Mouse (Mus musculus) heart, postnatal 0 days (tissue): ENCODE measurements around the gene Washc2. TPM values are rescaled to one million over a fixed set of nuclear protein-coding genes. Genes with fewer than 3 reads are reported as not detected.
"Not testable (repeated sequence)": the region's sequence is repeated elsewhere in the genome, so short reads cannot be mapped to it uniquely, and the experiment has no call there.

Source experiments
- ATAC-seq: fragments of 200-750 bp; cut with Nextera tagmentation; 2 replicates; pipeline ENCODE4 v1.8.0; 2017; ENCODE audit warnings: low read depth, moderate number of reproducible peaks, moderate library complexity; ENCODE audit not compliant: insufficient read depth
- DNase-seq: peaks from one replicate; pipeline ENCODE4 v3.0.0-alpha.2; 2016; ENCODE audit warnings: low spot score
- H3K27ac ChIP-seq: fragments of 300-500 bp; sonication (generic); 2 replicates; pipeline ENCODE4 v1.5.1; 2014; ENCODE audit warnings: low read depth, mild to moderate bottlenecking
- H3K27me3 ChIP-seq: fragments of 300-500 bp; sonication (generic); 2 replicates; pipeline ENCODE4 v1.6.1; 2014; ENCODE audit warnings: low read length, mixed read lengths; ENCODE audit not compliant: control insufficient read depth, insufficient read depth
- H3K36me3 ChIP-seq: fragments of 300-500 bp; sonication (generic); replicated peaks from 2 replicates; pipeline ENCODE4 v1.6.1; 2014; ENCODE audit warnings: low read length, mixed read lengths; ENCODE audit not compliant: control insufficient read depth, insufficient read depth
- H3K4me1 ChIP-seq: fragments of 300-500 bp; sonication (generic); 2 replicates; pipeline ENCODE4 v1.6.1; 2014; ENCODE audit warnings: antibody characterized with exemption; ENCODE audit not compliant: control insufficient read depth, insufficient read depth
- H3K4me2 ChIP-seq: fragments of 300-500 bp; sonication (generic); 2 replicates; pipeline ENCODE4 v1.6.1; 2014; ENCODE audit warnings: low read depth, mild to moderate bottlenecking, low read length, moderate library complexity
- H3K4me3 ChIP-seq: fragments of 300-500 bp; sonication (generic); 2 replicates; pipeline ENCODE4 v1.5.1; 2014; ENCODE audit warnings: low read depth, low read length
- H3K9ac ChIP-seq: fragments of 300-500 bp; sonication (generic); replicated peaks from 2 replicates; pipeline ENCODE4 v1.6.1; 2014; ENCODE audit warnings: low read depth, low read length, mixed read lengths
- H3K9me3 ChIP-seq: fragments of 300-500 bp; sonication (generic); replicated peaks from 2 replicates; pipeline ENCODE4 v1.6.1; 2016; ENCODE audit warnings: low read length; ENCODE audit not compliant: control insufficient read depth
- CTCF ChIP-seq: IDR thresholded peaks from 2 replicates; pipeline ENCODE4 v1.5.1; 2016; ENCODE audit warnings: antibody characterized with exemption, control low read depth, low read depth
- EP300 ChIP-seq: IDR thresholded peaks from 2 replicates; pipeline ENCODE4 v1.6.1; 2016; ENCODE audit warnings: antibody characterized with exemption, low read depth
- WGBS: fragments of 180-500 bp; shearing (Covaris S2); extraction: QIAGEN DNeasy Blood & Tissue Kit; methylation state at CpG from one replicate; pipeline ENCODE4 v1.1.7; 2014; 5-methylcytosine and 5-hydroxymethylcytosine counted together
- polyA plus RNA-seq: library from polyadenylated mRNA; unstranded; fragments of >200 nt; fragmentation: Nextera tagmentation; extraction: Ambion mirVana; gene quantifications from 2 replicates; pipeline ENCODE4 v1.2.1, GENCODE M21; 2015
- total RNA-seq: library from RNA; depleted of rRNA; stranded (reverse); fragments of >200 nt; gene quantifications from 2 replicates; pipeline ENCODE4 v1.2.3, GENCODE M21; 2014; ENCODE audit warnings: low replicate concordance

The Washc2 gene
- total and polyA plus RNA-seq, 2 experiments from 2014 or later = 30.3 to 57.1 TPM

DNA sequence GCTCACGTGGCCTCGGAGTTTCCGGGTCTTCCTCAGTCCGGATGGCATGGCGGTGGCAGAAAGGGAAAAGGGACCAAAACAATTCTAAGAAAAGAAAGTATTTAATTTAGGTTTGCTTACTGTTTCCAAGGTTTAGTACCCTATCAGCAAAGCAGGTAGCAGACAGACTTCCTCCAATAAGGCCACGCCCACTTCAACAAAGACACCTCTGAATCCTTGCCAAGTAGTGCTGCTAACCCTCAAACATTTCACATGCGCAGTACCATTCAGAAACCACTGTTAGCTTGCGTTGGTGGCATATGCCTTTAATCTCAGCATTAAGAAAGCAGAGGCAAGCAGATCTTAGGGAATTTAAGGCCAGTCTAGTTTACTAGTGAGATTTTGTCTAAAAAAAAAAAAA is 12.0 kb upstream of the Washc2 start:
- 0 out of 2 replicates have a peak, but pooled peaks cover 3% of the 10 kb centered on the region for H3K4me1 ChIP-seq
- DNase-seq (no peak), ATAC-seq (no peak)
- WGBS = 74% methylated on average over 8 of the region's 8 CpGs
- no peaks in the 10 kb centered on the region for H3K36me3 ChIP-seq
- no peaks in the 10 kb centered on the region for H3K27me3 ChIP-seq
- no peak for TF ChIP-seq EP300
- no peak for TF ChIP-seq CTCF
- no peaks in the 10 kb centered on the region for H3K9me3 ChIP-seq
- no peak overlapping the region for H3K4me3 ChIP-seq
- H3K4me2 ChIP-seq = no peak overlapping the region
- H3K27ac ChIP-seq = no peak overlapping the region
- no peak overlapping the region for H3K9ac ChIP-seq

DNA sequence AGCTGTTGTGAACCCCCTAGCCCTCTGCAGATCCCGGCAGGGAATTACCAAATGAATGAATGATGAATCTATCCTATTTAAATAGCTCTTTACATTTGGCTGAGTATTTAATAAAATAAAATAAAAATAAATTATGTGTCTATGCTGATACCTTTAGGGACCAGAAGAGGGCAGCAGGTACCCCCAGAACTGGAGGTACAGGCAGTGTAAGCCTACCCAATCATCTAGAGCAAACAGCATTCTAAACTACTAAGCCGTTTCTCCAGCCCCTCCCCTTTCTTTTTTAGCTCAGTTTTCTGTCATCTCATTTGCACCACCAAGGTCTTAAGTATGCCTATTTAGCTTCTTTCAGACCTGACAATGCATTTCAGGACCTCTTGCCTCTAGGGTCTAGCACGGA is 9.7 kb upstream of the Washc2 start:
- Histone ChIP-seq H3K4me3 (no peak overlapping the region), H3K4me1 (no peaks in the 10 kb centered on the region), H3K4me2 (no peak overlapping the region), H3K27ac (no peak overlapping the region), H3K9ac (no peak overlapping the region), H3K9me3 (no peaks in the 10 kb centered on the region), H3K27me3 (no peaks in the 10 kb centered on the region), H3K36me3 (no peaks in the 10 kb centered on the region)
- no peak for ATAC-seq
- peak; percentile 41 for DNase-seq
- peak; percentile 49 for TF ChIP-seq CTCF
- no peak for TF ChIP-seq EP300
- 31% methylated on average over 3 of the region's 3 CpGs for WGBS

DNA sequence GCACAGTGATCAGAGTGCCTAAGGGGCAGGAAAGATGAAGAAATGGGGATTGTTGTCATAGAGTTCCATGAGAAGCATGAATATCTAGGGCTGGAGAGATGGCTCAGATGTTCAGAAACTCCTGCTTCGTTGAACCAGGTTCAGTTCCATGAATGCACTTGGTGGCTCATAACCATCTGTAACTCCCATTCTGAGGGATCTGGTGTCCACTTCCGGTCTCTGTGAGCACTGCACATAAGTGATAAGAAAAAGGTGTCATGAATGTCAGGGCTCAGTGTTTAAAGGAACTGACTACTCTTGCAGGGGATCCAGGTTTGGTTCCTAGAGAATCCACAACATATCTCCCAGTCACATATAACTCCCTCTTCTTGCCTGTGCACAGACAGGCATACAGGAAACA is 8.2 kb upstream of the Washc2 start:
- Histone ChIP-seq H3K4me2 (no peak overlapping the region), H3K4me3 (no peak overlapping the region), H3K4me1 (no peaks in the 10 kb centered on the region), H3K27ac (no peak overlapping the region), H3K36me3 (no peaks in the 10 kb centered on the region), H3K9ac (no peak overlapping the region), H3K27me3 (no peaks in the 10 kb centered on the region), H3K9me3 (no peaks in the 10 kb centered on the region)
- TF ChIP-seq CTCF (no peak), EP300 (no peak)
- WGBS = 38% methylated on average over 2 of the region's 2 CpGs
- ATAC-seq (no peak), DNase-seq (no peak)

DNA sequence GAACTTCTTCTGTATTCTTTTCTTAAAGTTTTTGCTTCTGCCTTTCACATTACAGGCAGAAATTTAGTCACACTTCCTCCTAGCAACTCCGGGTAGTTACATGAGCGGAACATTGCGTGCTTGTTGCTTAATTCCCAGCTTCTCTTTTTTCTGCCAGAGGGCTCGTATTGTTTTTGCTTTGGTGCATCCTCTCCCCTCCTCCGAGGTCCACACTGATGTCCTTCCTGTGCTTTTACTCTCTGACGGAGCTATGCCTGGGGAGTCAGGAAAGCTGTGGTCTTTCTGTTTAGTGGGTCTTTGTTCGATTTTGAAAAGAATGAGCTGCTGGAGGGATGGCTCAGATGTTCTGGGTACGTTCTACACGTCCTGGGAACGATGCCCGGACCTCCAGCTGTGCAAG is 19.9 kb downstream of the Washc2 start:
- H3K4me1 ChIP-seq = no peaks in the 10 kb centered on the region
- no peak overlapping the region for H3K4me2 ChIP-seq
- WGBS = 67% methylated on average over 11 of the region's 11 CpGs
- no peaks in the 10 kb centered on the region for H3K27me3 ChIP-seq
- TF ChIP-seq CTCF (no peak), EP300 (no peak)
- ATAC-seq (no peak), DNase-seq (no peak)
- no peak overlapping the region for H3K4me3 ChIP-seq
- H3K9ac ChIP-seq = no peak overlapping the region
- H3K36me3 ChIP-seq = peaks cover 80% of the 10 kb centered on the region
- no peaks in the 10 kb centered on the region for H3K9me3 ChIP-seq
- no peak overlapping the region for H3K27ac ChIP-seq

DNA sequence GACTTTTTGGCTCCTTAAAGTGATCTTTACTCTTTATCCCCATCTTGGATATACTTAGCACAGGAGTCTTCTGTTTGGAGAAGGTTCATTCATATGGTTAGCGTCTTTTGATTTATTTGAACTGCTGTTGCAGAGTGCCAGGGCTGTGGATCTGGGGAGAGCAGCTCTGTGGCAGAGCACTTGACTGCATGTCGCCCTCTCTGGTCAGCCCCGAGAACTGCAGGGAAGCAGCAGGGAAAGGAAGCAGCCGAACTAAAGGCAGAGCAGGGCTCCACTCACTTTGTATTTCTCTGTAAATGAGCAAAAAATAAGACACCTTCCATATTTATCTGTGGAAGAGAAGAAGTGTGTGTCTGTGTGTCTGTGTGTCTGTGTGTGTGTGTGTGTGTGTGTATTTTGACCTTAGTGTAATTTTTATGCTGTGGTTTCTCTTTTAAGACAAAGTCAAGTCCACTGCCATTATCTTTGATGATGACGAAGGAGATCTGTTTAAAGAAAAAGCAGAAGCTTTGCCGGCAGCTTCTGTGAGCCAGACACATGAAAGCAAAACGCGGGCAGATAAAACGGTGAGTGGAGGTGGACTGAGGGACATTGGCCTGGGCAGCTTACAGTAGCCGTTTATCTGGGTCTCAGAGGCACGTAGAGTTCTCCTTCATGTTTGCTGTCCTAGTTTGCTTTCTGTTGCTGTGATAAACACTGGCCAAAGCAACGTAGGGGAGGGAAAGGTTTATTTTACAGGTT is 21.1 kb downstream of the Washc2 start:
- peaks cover 82% of the 10 kb centered on the region for H3K36me3 ChIP-seq
- no peak overlapping the region for H3K27ac ChIP-seq
- peak; percentile 74 for TF ChIP-seq CTCF
- TF ChIP-seq EP300 = no peak
- H3K9me3 ChIP-seq = no peaks in the 10 kb centered on the region
- H3K4me1 ChIP-seq = no peaks in the 10 kb centered on the region
- H3K9ac ChIP-seq = no peak overlapping the region
- 53% methylated on average over 12 of the region's 12 CpGs for WGBS
- H3K4me2 ChIP-seq = no peak overlapping the region
- no peak overlapping the region for H3K4me3 ChIP-seq
- peak; percentile 69 for DNase-seq
- ATAC-seq = peak; percentile 53; the same call in 1 of the 2 replicates
- no peaks in the 10 kb centered on the region for H3K27me3 ChIP-seq

DNA sequence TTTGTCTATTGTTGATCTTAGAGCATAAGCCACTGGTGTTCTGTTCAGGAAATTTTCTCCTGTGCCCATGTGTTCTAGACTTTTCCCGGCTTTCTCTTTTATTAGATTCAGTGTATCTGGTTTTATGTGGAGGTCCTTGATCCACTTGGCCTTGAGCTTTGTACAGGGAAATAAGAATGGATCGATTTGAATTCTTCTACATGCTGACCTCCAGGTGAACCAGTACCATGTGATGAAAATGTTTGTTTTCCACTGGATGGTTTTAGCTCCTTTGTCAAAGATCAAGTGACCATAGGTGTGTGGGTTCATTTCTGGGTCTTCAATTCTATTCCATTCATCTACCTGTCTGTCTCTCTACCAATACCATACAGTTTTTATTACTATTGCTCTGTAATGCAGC is 27.0 kb downstream of the Washc2 start:
- not testable (repeated sequence) for H3K9ac ChIP-seq, ATAC-seq, H3K4me2 ChIP-seq, H3K27ac ChIP-seq, H3K4me3 ChIP-seq, H3K27me3 ChIP-seq, H3K9me3 ChIP-seq, H3K4me1 ChIP-seq, DNase-seq
- peaks cover 78% of the 10 kb centered on the region for H3K36me3 ChIP-seq
- 95% methylated on average over 2 of the region's 2 CpGs for WGBS
